Mouse (Mus musculus) intestine, embryonic 14.5 days (tissue): ENCODE measurements around the gene Plxnb2. TPM values are rescaled to one million over a fixed set of nuclear protein-coding genes. Genes with fewer than 3 reads are reported as not detected.

Experiments
- ATAC-seq: fragments of 200-750 bp; cut with Nextera tagmentation; replicated peaks from 2 replicates; pipeline ENCODE4 v1.8.0; 2017; ENCODE audit warnings: low read depth, moderate number of reproducible peaks, moderate TSS enrichment, moderate library complexity; ENCODE audit not compliant: low FRiP score, low TSS enrichment
- DNase-seq: peaks from one replicate; pipeline ENCODE4 v3.0.0-alpha.2; 2018; ENCODE audit warnings: low spot score
- H3K27ac ChIP-seq: fragments of 300-500 bp; sonication (generic); 2 replicates; pipeline ENCODE4 v1.5.1; 2014; ENCODE audit warnings: low read depth, mild to moderate bottlenecking, control low read depth
- H3K27me3 ChIP-seq: fragments of 300-500 bp; sonication (generic); replicated peaks from 2 replicates; pipeline ENCODE4 v1.6.1; 2014; ENCODE audit warnings: low read length, control low read depth; ENCODE audit not compliant: control insufficient read depth, insufficient read depth
- H3K36me3 ChIP-seq: fragments of 300-500 bp; sonication (generic); 2 replicates; pipeline ENCODE4 v1.6.1; 2014; ENCODE audit warnings: low read length, control low read depth; ENCODE audit not compliant: control insufficient read depth, insufficient read depth
- H3K4me1 ChIP-seq: fragments of 300-500 bp; sonication (generic); replicated peaks from 2 replicates; pipeline ENCODE4 v1.6.1; 2014; ENCODE audit warnings: low read length, control low read depth, mixed read lengths; ENCODE audit not compliant: control insufficient read depth, insufficient read depth
- H3K4me2 ChIP-seq: fragments of 300-500 bp; sonication (generic); 2 replicates; pipeline ENCODE4 v1.6.1; 2014; ENCODE audit warnings: low read length
- H3K4me3 ChIP-seq: fragments of 300-500 bp; sonication (generic); 2 replicates; pipeline ENCODE4 v1.5.1; 2014; ENCODE audit warnings: low read depth, low read length, control low read depth, mixed read lengths
- H3K9ac ChIP-seq: fragments of 300-500 bp; sonication (generic); 2 replicates; pipeline ENCODE4 v1.6.1; 2014; ENCODE audit warnings: mild to moderate bottlenecking, low read length
- H3K9me3 ChIP-seq: fragments of 300-500 bp; sonication (generic); 2 replicates; pipeline ENCODE4 v1.6.1; 2016; ENCODE audit warnings: low read length, control low read depth; ENCODE audit not compliant: control insufficient read depth
- WGBS: fragments of 180-500 bp; shearing (Covaris S2); extraction: QIAGEN DNeasy Blood & Tissue Kit; methylation state at CpG from one replicate; pipeline ENCODE4 v1.1.7; 2014; 5-methylcytosine and 5-hydroxymethylcytosine counted together
- polyA plus RNA-seq: library from polyadenylated mRNA; unstranded; fragments of >200 nt; fragmentation: Nextera tagmentation; extraction: Ambion mirVana; gene quantifications from 2 replicates; pipeline ENCODE4 v1.2.1, GENCODE M21; 2014

The Plxnb2 gene
- polyA plus RNA-seq, 1 experiment from 2014 or later, result 149 TPM

DNA sequence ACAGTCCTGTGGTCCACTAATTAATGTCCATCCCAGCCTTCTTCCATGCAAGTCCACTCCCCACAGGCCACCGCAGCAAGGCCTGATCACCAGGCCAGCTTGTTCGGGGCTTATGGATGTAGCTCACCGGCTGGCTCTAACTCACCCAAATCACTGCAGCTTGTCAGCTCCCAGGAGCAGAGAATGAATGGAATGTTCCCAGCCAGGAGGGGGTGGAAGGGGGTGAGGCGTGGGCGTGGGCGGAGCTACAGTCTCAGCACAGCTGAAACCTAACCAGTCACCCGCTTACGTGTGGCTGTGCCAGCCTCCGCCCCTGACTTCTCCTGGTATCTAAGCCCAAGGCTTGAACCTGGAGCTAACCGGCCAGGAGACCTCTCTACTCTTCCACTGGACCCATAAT, 11.2 kb downstream of the Plxnb2 start:
- DNase-seq (peak; percentile 82), ATAC-seq (peak; percentile 56)
- H3K9ac ChIP-seq, result no peak overlapping the region; the same call in 1 of the 2 replicates
- peak overlapping the region; percentile 28 for H3K4me2 ChIP-seq
- no peak overlapping the region for H3K4me3 ChIP-seq
- H3K27me3 ChIP-seq, result no peaks in the 10 kb centered on the region
- peak overlapping the region; percentile 63 for H3K27ac ChIP-seq
- H3K4me1 ChIP-seq, result peaks cover 35% of the 10 kb centered on the region
- WGBS, result 3% methylated on average over 10 of the region's 10 CpGs
- H3K9me3 ChIP-seq, result no peaks in the 10 kb centered on the region
- peaks cover 43% of the 10 kb centered on the region for H3K36me3 ChIP-seq

DNA sequence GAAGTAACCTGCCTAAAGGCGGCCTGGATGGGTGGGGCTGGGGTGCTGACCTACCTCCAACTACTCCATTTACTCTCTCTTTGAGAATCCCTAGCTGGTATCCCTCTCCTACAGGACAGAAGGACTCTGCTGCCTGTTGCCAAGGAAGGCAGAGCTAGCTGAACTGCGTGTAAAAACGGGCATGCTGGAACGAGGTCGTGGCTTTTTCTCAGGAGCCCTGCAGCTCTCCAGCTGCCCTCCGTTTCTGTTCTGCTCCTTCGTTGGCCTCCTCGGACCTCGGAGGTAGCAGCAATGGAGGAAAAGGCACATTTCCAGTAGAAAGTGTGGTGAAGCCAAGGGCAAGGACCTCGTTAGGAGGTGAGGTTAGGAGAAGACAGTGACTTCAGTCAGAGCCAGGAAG, 11.7 kb downstream of the Plxnb2 start:
- peaks cover 48% of the 10 kb centered on the region for H3K36me3 ChIP-seq
- H3K4me3 ChIP-seq, result no peak overlapping the region
- peak overlapping the region; percentile 28 for H3K4me2 ChIP-seq
- H3K9ac ChIP-seq, result no peak overlapping the region
- H3K27me3 ChIP-seq, result no peaks in the 10 kb centered on the region
- H3K9me3 ChIP-seq, result no peaks in the 10 kb centered on the region
- no peak for DNase-seq
- WGBS, result 46% methylated on average over 10 of the region's 10 CpGs
- no peak for ATAC-seq
- peaks cover 30% of the 10 kb centered on the region for H3K4me1 ChIP-seq
- peak overlapping the region; percentile 52 for H3K27ac ChIP-seq

DNA sequence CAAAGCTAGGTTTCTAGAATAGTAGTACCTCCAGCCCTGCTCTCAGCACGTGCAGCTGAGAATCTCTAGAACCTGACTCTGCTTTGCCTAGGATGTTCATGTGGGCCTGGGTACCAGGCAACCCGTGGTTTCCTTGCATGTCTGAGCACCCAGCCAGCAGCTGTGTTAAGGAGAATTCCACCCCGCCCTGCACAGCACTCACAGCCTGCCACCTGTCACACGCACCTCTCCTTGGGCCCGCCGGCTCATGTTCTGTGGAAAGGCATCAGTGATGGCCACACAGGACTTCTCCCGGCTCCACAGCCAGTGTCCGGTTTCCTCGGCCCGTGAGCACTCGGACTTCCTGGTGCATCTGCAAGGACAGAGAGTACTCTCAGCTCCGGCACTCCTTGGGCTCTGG, 15.1 kb downstream of the Plxnb2 start:
- H3K27ac ChIP-seq, result no peak overlapping the region
- H3K4me3 ChIP-seq, result no peak overlapping the region
- peaks cover 20% of the 10 kb centered on the region for H3K4me1 ChIP-seq
- no peak overlapping the region for H3K9ac ChIP-seq
- 95% methylated on average over 12 of the region's 12 CpGs for WGBS
- ATAC-seq (no peak), DNase-seq (no peak)
- no peaks in the 10 kb centered on the region for H3K27me3 ChIP-seq
- H3K4me2 ChIP-seq, result no peak overlapping the region
- H3K9me3 ChIP-seq, result no peaks in the 10 kb centered on the region
- peaks cover 83% of the 10 kb centered on the region for H3K36me3 ChIP-seq

DNA sequence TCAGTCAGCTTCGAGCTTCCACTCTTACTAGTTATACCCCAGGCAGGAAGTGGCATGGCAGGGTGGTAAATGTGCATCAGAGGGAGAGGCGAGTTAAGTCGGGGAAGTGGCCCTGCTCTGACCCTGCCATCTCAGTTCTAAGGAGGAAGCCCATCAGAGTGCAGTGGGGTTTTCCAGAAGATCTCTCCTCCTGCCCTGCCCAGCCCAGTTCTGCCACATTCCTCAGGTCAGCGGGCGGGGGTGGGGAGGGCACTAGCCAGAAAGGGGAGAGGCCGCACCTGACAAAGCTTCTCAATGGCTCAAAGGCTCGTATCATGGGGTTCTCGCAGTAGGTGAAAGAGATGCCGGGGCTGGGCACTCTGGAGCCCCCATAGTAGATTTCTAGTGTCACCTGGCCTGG, 19.2 kb downstream of the Plxnb2 start:
- WGBS, result 84% methylated on average over 9 of the region's 9 CpGs
- ATAC-seq (0 out of 2 replicates have a peak, but pooled peaks have one; percentile 13), DNase-seq (no peak)
- no peaks in the 10 kb centered on the region for H3K4me1 ChIP-seq
- no peak overlapping the region for H3K4me2 ChIP-seq
- no peak overlapping the region for H3K4me3 ChIP-seq
- H3K27ac ChIP-seq, result no peak overlapping the region
- no peak overlapping the region for H3K9ac ChIP-seq
- H3K9me3 ChIP-seq, result no peaks in the 10 kb centered on the region
- H3K36me3 ChIP-seq, result peaks cover 100% of the 10 kb centered on the region
- no peaks in the 10 kb centered on the region for H3K27me3 ChIP-seq

GRCm38 (mm10) chr15:89158516-89158915, 22.1 kb downstream of the Plxnb2 start:
- H3K9ac ChIP-seq, result no peak overlapping the region
- H3K9me3 ChIP-seq, result no peaks in the 10 kb centered on the region
- no peak for ATAC-seq
- no peak overlapping the region for H3K4me3 ChIP-seq
- no peak overlapping the region for H3K4me2 ChIP-seq
- peaks cover 98% of the 10 kb centered on the region for H3K36me3 ChIP-seq
- no peaks in the 10 kb centered on the region for H3K4me1 ChIP-seq
- no peak for DNase-seq
- no peak overlapping the region for H3K27ac ChIP-seq
- 94% methylated on average over 16 of the region's 16 CpGs for WGBS
- no peaks in the 10 kb centered on the region for H3K27me3 ChIP-seq

DNA sequence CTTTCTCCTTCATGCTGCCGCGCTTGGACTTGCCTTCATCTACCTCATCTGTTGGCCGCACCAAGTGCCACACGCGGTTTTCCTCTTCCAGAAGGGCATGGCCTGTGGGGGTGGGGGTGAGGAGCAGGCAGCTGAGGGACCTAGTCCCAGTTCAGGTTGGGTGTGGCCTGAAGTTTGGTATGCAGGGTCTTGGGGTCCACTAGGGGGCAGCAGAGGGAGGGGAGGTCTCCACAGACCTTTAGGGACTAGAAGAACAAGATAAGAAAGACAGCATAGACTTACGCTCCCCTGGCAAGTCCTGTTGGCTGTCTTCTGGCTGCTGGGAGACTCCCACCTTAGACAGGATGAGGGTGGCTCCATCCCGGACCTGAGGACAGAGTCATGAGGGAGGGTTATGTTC, 22.6 kb downstream of the Plxnb2 start:
- no peak overlapping the region for H3K4me2 ChIP-seq
- H3K27me3 ChIP-seq, result no peaks in the 10 kb centered on the region
- H3K9ac ChIP-seq, result no peak overlapping the region
- H3K27ac ChIP-seq, result no peak overlapping the region
- 54% methylated on average over 7 of the region's 7 CpGs for WGBS
- peaks cover 95% of the 10 kb centered on the region for H3K36me3 ChIP-seq
- H3K4me1 ChIP-seq, result no peaks in the 10 kb centered on the region
- peak; percentile 73 for DNase-seq
- no peak overlapping the region for H3K4me3 ChIP-seq
- 0 out of 2 replicates have a peak, but pooled peaks have one; percentile 4 for ATAC-seq
- no peaks in the 10 kb centered on the region for H3K9me3 ChIP-seq

GRCm38 (mm10) chr15:89152312-89152711, 28.3 kb downstream of the Plxnb2 start:
- DNase-seq, result no peak
- no peak for ATAC-seq
- H3K4me1 ChIP-seq, result peaks cover 11% of the 10 kb centered on the region
- H3K4me2 ChIP-seq, result no peak overlapping the region
- no peak overlapping the region for H3K9ac ChIP-seq
- H3K9me3 ChIP-seq, result no peaks in the 10 kb centered on the region
- peaks cover 38% of the 10 kb centered on the region for H3K36me3 ChIP-seq
- H3K4me3 ChIP-seq, result no peak overlapping the region
- H3K27ac ChIP-seq, result no peak overlapping the region
- H3K27me3 ChIP-seq, result peaks cover 18% of the 10 kb centered on the region

DNA sequence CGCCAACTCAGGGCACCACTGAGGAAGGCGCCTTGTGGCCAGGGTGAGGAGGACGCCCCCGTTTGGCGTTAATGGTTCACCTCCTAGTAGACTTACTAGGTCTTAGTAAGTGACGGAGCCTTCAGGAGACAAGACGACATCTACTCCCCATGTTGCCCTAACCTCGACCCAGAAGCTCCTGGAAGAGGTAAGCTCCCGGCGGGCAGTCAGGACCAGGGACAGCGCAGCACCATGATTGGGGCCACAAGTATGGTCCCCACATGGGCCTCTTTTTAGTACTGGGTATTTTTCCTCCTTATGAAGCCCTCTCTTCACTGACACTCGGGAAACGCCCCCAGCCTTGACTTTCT, 30.6 kb downstream of the Plxnb2 start:
- no peaks in the 10 kb centered on the region for H3K9me3 ChIP-seq
- peaks cover 11% of the 10 kb centered on the region for H3K4me1 ChIP-seq
- peaks cover 15% of the 10 kb centered on the region for H3K36me3 ChIP-seq
- no peak overlapping the region for H3K27ac ChIP-seq
- DNase-seq (peak; percentile 88), ATAC-seq (no peak)
- H3K4me3 ChIP-seq, result peak overlapping the region; percentile 69
- whole genome bisulfite sequencing, result 2% methylated on average over 13 of the region's 13 CpGs
- H3K4me2 ChIP-seq, result peak overlapping the region; percentile 97
- peaks cover 41% of the 10 kb centered on the region for H3K27me3 ChIP-seq
- H3K9ac ChIP-seq, result no peak overlapping the region

DNA sequence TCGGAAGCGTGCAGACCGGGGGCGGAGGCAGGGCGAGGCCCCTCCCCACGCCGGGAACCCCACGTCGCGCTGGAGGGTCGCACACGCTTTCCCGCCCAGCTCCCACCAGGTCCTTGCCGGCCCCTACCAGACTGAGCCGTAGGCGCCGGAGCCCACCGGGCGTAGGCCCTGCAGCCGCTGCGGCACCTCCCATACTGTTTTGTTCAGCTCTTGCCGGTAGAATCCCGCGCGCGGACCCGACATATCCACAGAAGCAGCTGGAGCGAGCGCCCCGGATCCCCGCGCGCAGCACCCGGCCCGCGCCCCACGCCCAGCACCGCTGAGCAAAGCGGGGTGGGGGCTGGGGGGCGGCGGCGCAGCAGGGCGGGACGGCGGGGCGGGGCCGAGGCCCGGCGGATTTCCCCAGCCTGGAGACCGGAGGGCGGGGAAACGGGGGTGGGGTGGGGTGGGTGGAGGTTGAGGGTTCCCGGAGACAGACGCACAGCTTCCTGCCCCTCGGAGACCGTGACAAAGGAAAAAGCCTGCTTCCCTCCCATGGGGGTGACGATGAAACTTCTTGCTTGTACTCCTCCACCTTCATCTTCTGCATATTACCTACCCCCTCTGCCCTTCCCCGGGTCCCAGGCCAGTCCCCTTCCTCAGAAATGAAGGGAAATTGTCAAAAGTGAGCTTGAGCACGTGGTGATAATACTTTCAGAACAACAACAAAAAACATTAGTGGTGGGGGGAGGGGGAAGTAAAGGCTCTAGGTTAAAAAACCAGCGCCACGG, 31.1 kb downstream of the Plxnb2 start, which contains the start of gene Mapk11:
TSS of gene Mapk11 (minus strand) at position 358 of the 770 bp plus-strand sequence.
- Histone ChIP-seq H3K27me3 (peaks cover 44% of the 10 kb centered on the region), H3K9ac (peak within 1 kb of the TSS; percentile 51), H3K9me3 (no peaks in the 10 kb centered on the region), H3K4me2 (peak within 1 kb of the TSS; percentile 97), H3K27ac (no peak within 1 kb of the TSS), H3K4me1 (peaks cover 11% of the 10 kb centered on the region), H3K36me3 (peaks cover 10% of the 10 kb centered on the region), H3K4me3 (peak within 1 kb of the TSS; percentile 69)
- ATAC-seq (peak; percentile 52), DNase-seq (peak; percentile 75)
- WGBS, result under 1% methylated on average over 50 of the region's 61 CpGs
